Mouse (Mus musculus) heart, embryonic 14.5 days (tissue): ENCODE measurements at regions not wholly inside any gene's neighbourhood (a gene's known extent, or its start where the extent isn't known, plus 50 kb on each side); places are given as distances from the start of the nearest gene placed in this dataset.

Experiments used
- ATAC-seq: fragments of 200-750 bp; cut with Nextera tagmentation; 2 replicates; pipeline ENCODE4 v1.8.0; 2017; ENCODE audit warnings: low read depth, moderate TSS enrichment; ENCODE audit not compliant: insufficient number of reproducible peaks, insufficient read depth, low FRiP score
- H3K27ac ChIP-seq, 2 experiments: fragments of 200-500 bp in 1 of 2; fragments of 300-500 bp in 1 of 2; sonication (generic) in 1 of 2; replicated peaks in 1 of 2; 2 replicates each; pipeline ENCODE4 v1.5.1; 2012 to 2014; ENCODE audit warnings: low read depth in 2 of 2, low read length in 2 of 2, control low read depth in 1 of 2, mild to moderate bottlenecking in 1 of 2, mixed read lengths in 1 of 2; ENCODE audit not compliant: control insufficient read depth in 1 of 2, insufficient read depth in 1 of 2
- H3K27me3 ChIP-seq: fragments of 300-500 bp; sonication (generic); 2 replicates; pipeline ENCODE4 v1.6.1; 2014; ENCODE audit warnings: mild to moderate bottlenecking, low read length, control low read depth; ENCODE audit not compliant: control insufficient read depth, insufficient read depth
- H3K36me3 ChIP-seq: fragments of 300-500 bp; sonication (generic); 2 replicates; pipeline ENCODE4 v1.6.1; 2014; ENCODE audit warnings: mild to moderate bottlenecking, control low read depth, low read length, mixed read lengths; ENCODE audit not compliant: control insufficient read depth, insufficient read depth
- H3K4me1 ChIP-seq, 2 experiments: fragments of 200-500 bp in 1 of 2; fragments of 300-500 bp in 1 of 2; sonication (generic) in 1 of 2; 2 replicates each; pipeline ENCODE4 v1.6.1; 2012 to 2014; ENCODE audit warnings: low read length in 2 of 2, control low read depth in 1 of 2, mixed read lengths in 1 of 2; ENCODE audit not compliant: control insufficient read depth in 2 of 2, insufficient read depth in 2 of 2
- H3K4me2 ChIP-seq: fragments of 300-500 bp; sonication (generic); 2 replicates; pipeline ENCODE4 v1.6.1; 2014; ENCODE audit warnings: mild to moderate bottlenecking, low read length
- H3K4me3 ChIP-seq, 2 experiments: fragments of 200-500 bp in 1 of 2; fragments of 300-500 bp in 1 of 2; sonication (generic) in 1 of 2; 2 replicates each; pipeline ENCODE4 v1.5.1; 2012 to 2014; ENCODE audit warnings: low read length in 2 of 2, mild to moderate bottlenecking in 2 of 2, control low read depth in 1 of 2, low read depth in 1 of 2, moderate library complexity in 1 of 2; ENCODE audit not compliant: control insufficient read depth in 1 of 2, insufficient read depth in 1 of 2
- H3K9ac ChIP-seq: fragments of 300-500 bp; sonication (generic); 2 replicates; pipeline ENCODE4 v1.6.1; 2014; ENCODE audit warnings: mild to moderate bottlenecking, low read length
- H3K9me3 ChIP-seq: fragments of 300-500 bp; sonication (generic); 2 replicates; pipeline ENCODE4 v1.6.1; 2016; ENCODE audit warnings: low read length, control low read depth; ENCODE audit not compliant: control insufficient read depth
- WGBS: fragments of 180-500 bp; shearing (Covaris S2); extraction: QIAGEN DNeasy Blood & Tissue Kit; methylation state at CpG from one replicate; pipeline ENCODE4 v1.1.7; 2014; 5-methylcytosine and 5-hydroxymethylcytosine counted together

- 74% methylated on average over 8 of the region's 8 CpGs for WGBS
- Histone ChIP-seq H3K27ac (no peak overlapping the region), H3K9ac (no peak overlapping the region), H3K4me3 (no peak overlapping the region), H3K36me3 (no peaks in the 10 kb centered on the region), H3K9me3 (no peaks in the 10 kb centered on the region), H3K27me3 (no peaks in the 10 kb centered on the region), H3K4me1 (no peaks in the 10 kb centered on the region), H3K4me2 (no peak overlapping the region)
- ATAC-seq = no peak
Observed at GRCm38 (mm10) chr3:147974515-147974914, 1015.8 kb downstream of the Adgrl2 start.

GRCm38 (mm10) chr3:147968271-147968670, 1022.1 kb downstream of the Adgrl2 start:
- ATAC-seq = no peak
- H3K4me3 ChIP-seq = no peak overlapping the region
- WGBS = 78% methylated on average over 11 of the region's 11 CpGs
- H3K4me1 ChIP-seq = peaks cover 3 to 10% of the 10 kb centered on the region in 2 experiments; a peak in 2 of 4 replicates
- H3K27ac ChIP-seq = no peak overlapping the region
- no peak overlapping the region for H3K9ac ChIP-seq
- no peak overlapping the region for H3K4me2 ChIP-seq
- no peaks in the 10 kb centered on the region for H3K27me3 ChIP-seq
- H3K36me3 ChIP-seq = no peaks in the 10 kb centered on the region
- no peaks in the 10 kb centered on the region for H3K9me3 ChIP-seq

DNA sequence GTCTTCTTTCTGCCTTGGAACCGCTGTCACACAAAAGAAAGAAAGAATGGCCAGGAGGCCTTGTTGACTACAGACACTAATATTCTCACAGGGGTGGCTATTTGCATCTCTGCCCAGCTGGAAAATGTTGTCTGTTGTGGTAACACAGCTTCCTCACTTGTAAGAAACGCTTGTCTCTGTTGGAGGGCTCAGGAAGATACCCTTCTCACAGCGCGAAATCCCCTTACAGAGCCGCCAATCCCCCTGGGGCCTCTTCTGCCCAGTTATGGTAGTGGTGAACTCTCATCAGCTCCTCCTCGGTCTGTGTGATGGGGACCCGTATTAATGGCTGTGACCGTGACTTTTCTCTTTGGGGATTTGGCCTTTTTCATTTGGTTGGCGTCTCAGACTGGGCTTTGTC, 1022.5 kb downstream of the Adgrl2 start:
- Histone ChIP-seq H3K4me1 (peaks cover 3 to 10% of the 10 kb centered on the region in 2 experiments; a peak in 2 of 4 replicates), H3K9me3 (no peaks in the 10 kb centered on the region), H3K9ac (no peak overlapping the region), H3K4me2 (no peak overlapping the region), H3K27me3 (no peaks in the 10 kb centered on the region), H3K36me3 (no peaks in the 10 kb centered on the region), H3K4me3 (no peak overlapping the region), H3K27ac (no peak overlapping the region)
- ATAC-seq = no peak
- 62% methylated on average over 9 of the region's 9 CpGs for WGBS

GRCm38 (mm10) chr3:147967261-147967660, 1023.1 kb downstream of the Adgrl2 start:
- Histone ChIP-seq H3K4me3 (no peak overlapping the region), H3K27me3 (no peaks in the 10 kb centered on the region), H3K4me1 (peaks cover 3 to 10% of the 10 kb centered on the region in 2 experiments; a peak in 2 of 4 replicates), H3K9me3 (no peaks in the 10 kb centered on the region), H3K36me3 (no peaks in the 10 kb centered on the region), H3K4me2 (no peak overlapping the region), H3K27ac (no peak overlapping the region), H3K9ac (no peak overlapping the region)
- ATAC-seq = no peak
- 88% methylated on average over 3 of the region's 3 CpGs for WGBS

DNA sequence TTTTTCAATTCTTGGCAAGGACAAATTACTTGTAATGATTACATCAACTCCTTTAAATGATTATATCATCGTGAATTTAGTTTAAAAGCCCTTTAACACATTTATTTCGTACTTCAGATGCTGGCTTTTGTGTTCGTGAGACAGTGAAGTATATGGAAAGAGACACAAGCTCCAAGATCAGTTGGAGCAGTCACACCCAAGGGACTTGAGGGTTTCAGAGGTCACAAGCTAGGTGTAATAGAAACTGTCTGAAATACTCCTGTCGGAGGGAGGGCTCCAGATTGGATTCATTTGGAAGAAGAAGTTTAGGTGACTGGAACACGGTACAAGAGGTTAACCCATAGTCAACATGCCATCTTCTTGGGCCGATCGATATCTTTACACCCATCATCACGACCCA, 1023.5 kb downstream of the Adgrl2 start:
- H3K4me1 ChIP-seq = peaks cover 3 to 10% of the 10 kb centered on the region in 2 experiments; a peak in 2 of 4 replicates
- WGBS = 89% methylated on average over 8 of the region's 8 CpGs
- no peaks in the 10 kb centered on the region for H3K27me3 ChIP-seq
- no peak overlapping the region for H3K9ac ChIP-seq
- ATAC-seq = no peak
- H3K36me3 ChIP-seq = no peaks in the 10 kb centered on the region
- no peaks in the 10 kb centered on the region for H3K9me3 ChIP-seq
- H3K27ac ChIP-seq = no peak overlapping the region
- H3K4me2 ChIP-seq = peak overlapping the region; percentile 32
- no peak overlapping the region for H3K4me3 ChIP-seq

GRCm38 (mm10) chr3:147966379-147966778, 1024.0 kb downstream of the Adgrl2 start:
- Histone ChIP-seq H3K36me3 (no peaks in the 10 kb centered on the region), H3K27ac (0 out of 4 replicates have a peak overlapping the region, but pooled peaks of 1 of the 2 experiments have one; percentile 14), H3K9me3 (no peaks in the 10 kb centered on the region), H3K27me3 (no peaks in the 10 kb centered on the region), H3K4me1 (peaks cover 3 to 10% of the 10 kb centered on the region in 2 experiments; a peak in 2 of 4 replicates), H3K9ac (no peak overlapping the region), H3K4me3 (no peak overlapping the region), H3K4me2 (peak overlapping the region; percentile 32)
- no peak for ATAC-seq
- 43% methylated on average over 12 of the region's 12 CpGs for WGBS

GRCm38 (mm10) chr3:147963698-147964476, 1026.5 kb downstream of the Adgrl2 start:
- no peak overlapping the region for H3K9ac ChIP-seq
- ATAC-seq = no peak
- peaks cover 3 to 10% of the 10 kb centered on the region in 2 experiments; a peak in 2 of 4 replicates for H3K4me1 ChIP-seq
- no peaks in the 10 kb centered on the region for H3K9me3 ChIP-seq
- WGBS = 47% methylated on average over 13 of the region's 13 CpGs
- no peaks in the 10 kb centered on the region for H3K36me3 ChIP-seq
- no peak overlapping the region for H3K4me3 ChIP-seq
- no peaks in the 10 kb centered on the region for H3K27me3 ChIP-seq
- no peak overlapping the region for H3K4me2 ChIP-seq
- no peak overlapping the region for H3K27ac ChIP-seq
